Mouse (Mus musculus) thymus, adult 2 months (tissue): ENCODE data around the gene Nupr1.

Experiments
- CTCF ChIP-seq: fragments of 200-500 bp; IDR thresholded peaks from 2 replicates; pipeline ENCODE4 v1.5.1; 2012; ENCODE audit warnings: mild to moderate bottlenecking, control low read depth, low read length, moderate library complexity, borderline replicate concordance; ENCODE audit not compliant: control insufficient read depth, poor library complexity, insufficient read depth; ENCODE audit errors: extremely low read depth
- POLR2A ChIP-seq: fragments of 200-500 bp; IDR thresholded peaks from 2 replicates; pipeline ENCODE4 v1.6.1; 2012; ENCODE audit warnings: mild to moderate bottlenecking, low read length, control low read depth, moderate library complexity; ENCODE audit not compliant: control insufficient read depth, poor library complexity, insufficient read depth; ENCODE audit errors: extremely low read depth

DNA sequence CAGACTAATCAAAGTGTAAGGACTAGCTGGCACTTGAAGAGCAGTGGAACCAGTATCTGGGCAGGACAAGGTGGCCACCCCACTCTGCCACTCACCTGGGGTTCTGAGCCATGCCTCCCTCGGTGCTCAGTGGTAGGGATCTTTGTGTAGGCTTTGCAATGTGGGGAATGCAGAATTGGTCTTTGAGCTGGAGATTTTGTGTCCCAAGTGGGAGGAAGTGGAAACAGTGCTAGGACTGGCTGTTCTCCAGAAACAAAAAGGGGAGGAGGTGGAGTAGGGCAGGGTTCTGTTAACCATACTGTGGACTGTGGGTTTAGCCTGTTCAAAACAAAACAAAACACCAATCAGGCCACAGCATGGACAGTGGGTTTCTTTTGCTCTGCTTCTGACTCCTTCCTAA, 45.5 kb upstream of the Nupr1 start, which contains the start of gene Sult1a1:
- no peak for TF ChIP-seq CTCF
- no peak for TF ChIP-seq POLR2A
